Mouse (Mus musculus) CD8-positive naive resting alpha-beta T cell, adult 2 months (primary cell): Measurements from ENCODE around the gene Serpine2.

Source experiments
- DNase-seq, 2 experiments: peaks; one replicate each; pipeline ENCODE4 v3.0.0; 2022; ENCODE audit warnings: low read depth in 2 of 2, low spot score in 2 of 2

Serpine2 gene

GRCm38 (mm10) chr1:79757597-79757996 lies 103.4 kb downstream of the Serpine2 start:
- DNase-seq: no peak

- DNase-seq: no peak
Measured at GRCm38 (mm10) chr1:79757161-79757560, 103.8 kb downstream of the Serpine2 start.

- no peak for DNase-seq
Measured at GRCm38 (mm10) chr1:79756417-79756816, 104.6 kb downstream of the Serpine2 start.

GRCm38 (mm10) chr1:79755376-79755775 lies 105.6 kb downstream of the Serpine2 start:
- DNase-seq: no peak

GRCm38 (mm10) chr1:79754936-79755335 lies 106.0 kb downstream of the Serpine2 start:
- no peak for DNase-seq

- no peak for DNase-seq
Measured at GRCm38 (mm10) chr1:79753456-79753855, 107.5 kb downstream of the Serpine2 start.

GRCm38 (mm10) chr1:79752714-79753340 lies 108.2 kb downstream of the Serpine2 start:
- DNase-seq: no peak

- peak in 1 of 2 experiments; percentile 4 for DNase-seq
Measured at GRCm38 (mm10) chr1:79752015-79752695, 108.8 kb downstream of the Serpine2 start.

- peak; percentile 21 to 23 for DNase-seq
Measured at GRCm38 (mm10) chr1:79751186-79751585, 109.8 kb downstream of the Serpine2 start.

GRCm38 (mm10) chr1:79746056-79746455 lies 114.9 kb downstream of the Serpine2 start:
- DNase-seq: no peak
